Mouse (Mus musculus) testis, adult 2 months (tissue): Measurements from ENCODE around the gene Fam71e2. TPM values are rescaled to one million over a fixed set of nuclear protein-coding genes. Genes with fewer than 3 reads are reported as not detected.
A peak's percentile ranks its signal among the peaks of the same experiment; 100 is the strongest.

Source experiments
- H3K27ac ChIP-seq: fragments of 200-500 bp; 2 replicates; pipeline ENCODE4 v1.5.1; 2012; ENCODE audit warnings: low read depth, low read length; ENCODE audit not compliant: control insufficient read depth, insufficient read depth
- H3K27me3 ChIP-seq: fragments of 200-500 bp; 2 replicates; pipeline ENCODE4 v1.6.1; 2012; ENCODE audit warnings: mild to moderate bottlenecking, low read length, moderate library complexity; ENCODE audit not compliant: control insufficient read depth, insufficient read depth
- H3K36me3 ChIP-seq: fragments of 200-500 bp; 2 replicates; pipeline ENCODE4 v1.6.1; 2012; ENCODE audit warnings: mild to moderate bottlenecking, low read length; ENCODE audit not compliant: control insufficient read depth, insufficient read depth
- H3K4me1 ChIP-seq: fragments of 200-500 bp; 2 replicates; pipeline ENCODE4 v1.6.1; 2012; ENCODE audit warnings: low read length; ENCODE audit not compliant: control insufficient read depth, insufficient read depth
- H3K4me3 ChIP-seq: fragments of 200-500 bp; 2 replicates; pipeline ENCODE4 v1.5.1; 2012; ENCODE audit warnings: low read depth, mild to moderate bottlenecking, low read length, moderate library complexity, mixed read lengths; ENCODE audit not compliant: control insufficient read depth
- CTCF ChIP-seq: fragments of 200-500 bp; IDR thresholded peaks from 2 replicates; pipeline ENCODE4 v1.5.1; 2012; ENCODE audit warnings: low read depth, mild to moderate bottlenecking, inconsistent platforms, low read length, moderate library complexity; ENCODE audit not compliant: control insufficient read depth, insufficient read depth, insufficient replicate concordance
- POLR2A ChIP-seq: fragments of 200-500 bp; IDR thresholded peaks from 2 replicates; pipeline ENCODE4 v1.6.1; 2012; ENCODE audit warnings: low read depth, mild to moderate bottlenecking, inconsistent platforms, low read length, moderate library complexity; ENCODE audit not compliant: control insufficient read depth
- polyA plus RNA-seq: library from polyadenylated mRNA; depleted of rRNA; stranded (reverse); fragments of >200 nt; gene quantifications from 2 replicates; pipeline ENCODE4 v1.2.3, GENCODE M21; 2012

The Fam71e2 gene
- polyA plus RNA-seq, 1 experiment, result 358 TPM

- Histone ChIP-seq H3K27ac (0 out of 2 replicates have a peak overlapping the region, but pooled peaks have one; percentile 0), H3K4me3 (peak overlapping the region; percentile 74), H3K36me3 (no peaks in the 10 kb centered on the region), H3K27me3 (no peaks in the 10 kb centered on the region), H3K4me1 (peaks cover 2% of the 10 kb centered on the region)
- TF ChIP-seq POLR2A (peak; percentile 29; the same call in 1 of the 2 replicates), CTCF (no peak)
Measured at GRCm38 (mm10) chr7:4788499-4789435, 17.7 kb upstream of the Fam71e2 start.

- H3K4me1 ChIP-seq, result peaks cover 2% of the 10 kb centered on the region
- TF ChIP-seq CTCF (no peak), POLR2A (no peak)
- no peaks in the 10 kb centered on the region for H3K36me3 ChIP-seq
- peak overlapping the region; percentile 87 for H3K4me3 ChIP-seq
- no peak overlapping the region for H3K27ac ChIP-seq
- no peaks in the 10 kb centered on the region for H3K27me3 ChIP-seq
Measured at GRCm38 (mm10) chr7:4783667-4784268, 12.7 kb upstream of the Fam71e2 start.

- H3K27me3 ChIP-seq, result no peaks in the 10 kb centered on the region
- H3K4me3 ChIP-seq, result peak within 1 kb of the TSS; percentile 87
Measured at GRCm38 (mm10) chr7:4782759-4783158, 11.7 kb upstream of the Fam71e2 start, which contains the start of the genes Il11 and Tmem190. Gene Il11 (minus strand): TSS chr7:4782859. Gene Tmem190 (plus strand): TSS chr7:4782937.

GRCm38 (mm10) chr7:4782130-4782529 is 11.0 kb upstream of the Fam71e2 start:
- Histone ChIP-seq H3K36me3 (no peaks in the 10 kb centered on the region), H3K27me3 (no peaks in the 10 kb centered on the region)
- TF ChIP-seq CTCF (no peak), POLR2A (no peak)

More at GRCm38 (mm10) chr7:4782759-4783158, 11.7 kb upstream of the Fam71e2 start, which contains the start of the genes Il11 and Tmem190:
- Histone ChIP-seq H3K4me1 (peaks cover 2% of the 10 kb centered on the region), H3K36me3 (no peaks in the 10 kb centered on the region), H3K27ac (peak within 1 kb of the TSS; percentile 47)
- TF ChIP-seq POLR2A (no peak), CTCF (no peak)

GRCm38 (mm10) chr7:4779921-4780320 is 8.8 kb upstream of the Fam71e2 start:
- Histone ChIP-seq H3K27me3 (no peaks in the 10 kb centered on the region; the same call in 1 of the 2 replicates), H3K4me1 (peaks cover 9% of the 10 kb centered on the region), H3K4me3 (peak overlapping the region; percentile 87), H3K36me3 (no peaks in the 10 kb centered on the region), H3K27ac (no peak overlapping the region)
- no peak for TF ChIP-seq POLR2A
- TF ChIP-seq CTCF, result no peak

More at GRCm38 (mm10) chr7:4782130-4782529, 11.0 kb upstream of the Fam71e2 start:
- H3K27ac ChIP-seq, result peak overlapping the region; percentile 47
- H3K4me3 ChIP-seq, result peak overlapping the region; percentile 87
- peaks cover 6% of the 10 kb centered on the region for H3K4me1 ChIP-seq

GRCm38 (mm10) chr7:4777851-4778637 is 6.9 kb upstream of the Fam71e2 start:
- Histone ChIP-seq H3K27me3 (no peaks in the 10 kb centered on the region; the same call in 1 of the 2 replicates), H3K4me1 (peaks cover 13% of the 10 kb centered on the region), H3K36me3 (no peaks in the 10 kb centered on the region), H3K27ac (no peak overlapping the region), H3K4me3 (no peak overlapping the region)
- TF ChIP-seq CTCF (no peak), POLR2A (no peak)
